Comparison of ENCODE assay signal across 8 mouse cellular contexts in genomic region chr8:74980711-74981062, GRCm38 (mm10). TPM values are rescaled to one million over a fixed set of nuclear protein-coding genes. Genes with fewer than 3 reads are reported as not detected.
DNase-seq lines count a peak whose midpoint lies in the region; ATAC-seq lines count a peak whose summit lies in the region.

No protein-coding gene starts in this region.

- H3K9ac ChIP-seq in forebrain, embryonic 14.5 days (ENCODE audit: low read length) = no peak overlapping the region

- no peaks in the 10 kb centered on the region for H3K36me3 ChIP-seq in forebrain, embryonic 14.5 days (ENCODE audit: control insufficient read depth, insufficient read depth, low read length)

- WGBS in forebrain, embryonic 14.5 days = 3% methylated on average over 5 of the region's 5 CpGs

- no peak overlapping the region for H3K27ac ChIP-seq in forebrain, embryonic 14.5 days (ENCODE audit: low read depth, low read length)

- no peaks in the 10 kb centered on the region for H3K4me1 ChIP-seq in forebrain, embryonic 14.5 days (ENCODE audit: control insufficient read depth, insufficient read depth, low read length)

- ATAC-seq in forebrain, embryonic 14.5 days = peak; percentile 50

- H3K27me3 ChIP-seq in forebrain, embryonic 14.5 days (replicated peaks; ENCODE audit: control insufficient read depth, insufficient read depth, low read length) = no peaks in the 10 kb centered on the region

- DNase-seq in layer of hippocampus, adult 11-12 months (ENCODE audit: low spot score) = peak; percentile 60
- DNase-seq in layer of hippocampus, adult 9-10 months (ENCODE audit: low spot score) = no peak
- DNase-seq in brain, adult 2 months (ENCODE audit: low read depth, low spot score) = peak; percentile 68
- peak; percentile 69 for DNase-seq in forebrain, embryonic 14.5 days (ENCODE audit: low spot score)
- DNase-seq in kidney, adult 8-10 months = peak; percentile 24 to 47
- peak; percentile 62 for DNase-seq in liver
- peak; percentile 45 to 50 for DNase-seq in natural killer cell, adult 2 months (ENCODE audit: low spot score in 2 of 2)
- DNase-seq in testis, postnatal 14 days (ENCODE audit: low spot score) = peak; percentile 23

- H3K4me2 ChIP-seq in forebrain, embryonic 14.5 days (ENCODE audit: low read length) = no peak overlapping the region

- H3K9me3 ChIP-seq in forebrain, embryonic 14.5 days (replicated peaks; ENCODE audit: control insufficient read depth, low read length) = no peaks in the 10 kb centered on the region

- no peak overlapping the region for H3K4me3 ChIP-seq in forebrain, embryonic 14.5 days (ENCODE audit: low read depth, low read length)

RNA-seq across cellular contexts. Expression of gene Hmgxb4, which starts 12.5 kb away (rescaled TPM):
- 50.0 and 56.9 TPM in 2 replicates for polyA plus RNA-seq in forebrain, embryonic 14.5 days (2014; fragmentation: Nextera tagmentation; extraction: Ambion mirVana)

RNA-seq across cellular contexts. Expression of gene Tom1, which starts 52.8 kb away (rescaled TPM):
- polyA plus RNA-seq in forebrain, embryonic 14.5 days (2014; fragmentation: Nextera tagmentation; extraction: Ambion mirVana) = 16.5 and 16.9 TPM in 2 replicates
